Mouse (Mus musculus) MEL (cell line): ENCODE measurements around the gene Stam. TPM values are rescaled to one million over a fixed set of nuclear protein-coding genes. Genes with fewer than 3 reads are reported as not detected.

Source experiments
- DNase-seq: peaks from one replicate; pipeline ENCODE4 v3.0.0; 2011; ENCODE audit warnings: low read depth, low spot score
- H3K27ac ChIP-seq: 2 replicates; pipeline ENCODE4 v1.5.1; 2012; ENCODE audit warnings: low read depth, mild to moderate bottlenecking, control low read depth, low read length, moderate library complexity; ENCODE audit not compliant: control insufficient read depth
- H3K27me3 ChIP-seq, 2 experiments: fragments of 150-350 bp in 1 of 2; sonication (generic) in 1 of 2; 2 replicates each; pipeline ENCODE4 v1.6.1; 2012; ENCODE audit warnings: low read length in 2 of 2, mild to moderate bottlenecking in 2 of 2, improper control_type of control experiment in 1 of 2, moderate library complexity in 1 of 2; ENCODE audit not compliant: insufficient read depth in 2 of 2, control insufficient read depth in 1 of 2
- H3K36me3 ChIP-seq, 2 experiments: 2 replicates each; pipeline ENCODE4 v1.6.1; 2012 to 2014; ENCODE audit warnings: low read length in 2 of 2, improper control_type of control experiment in 1 of 2, inconsistent platforms in 1 of 2, mild to moderate bottlenecking in 1 of 2; ENCODE audit not compliant: insufficient read depth in 2 of 2, control insufficient read depth in 1 of 2
- H3K4me1 ChIP-seq, 2 experiments: fragments of 150-350 bp in 1 of 2; sonication (generic) in 1 of 2; 2 replicates each; pipeline ENCODE4 v1.6.1; 2012; ENCODE audit warnings: low read length in 2 of 2, improper control_type of control experiment in 1 of 2, mild to moderate bottlenecking in 1 of 2; ENCODE audit not compliant: insufficient read depth in 2 of 2, control insufficient read depth in 1 of 2
- H3K4me3 ChIP-seq, 2 experiments: fragments of 150-350 bp in 1 of 2; sonication (generic) in 1 of 2; 2 replicates each; pipeline ENCODE4 v1.5.1; 2012; ENCODE audit warnings: low read depth in 2 of 2, low read length in 2 of 2, mild to moderate bottlenecking in 2 of 2, moderate library complexity in 2 of 2, control low read depth in 1 of 2, improper control_type of control experiment in 1 of 2; ENCODE audit not compliant: control insufficient read depth in 1 of 2, insufficient read depth in 1 of 2
- H3K79me2 ChIP-seq: 2 replicates; pipeline ENCODE4 v1.6.1; 2012; ENCODE audit warnings: mild to moderate bottlenecking, low read length, moderate library complexity; ENCODE audit not compliant: control insufficient read depth, poor library complexity, insufficient read depth
- H3K9ac ChIP-seq: 2 replicates; pipeline ENCODE4 v1.6.1; 2012; ENCODE audit warnings: low read depth, mild to moderate bottlenecking, control low read depth, low read length, moderate library complexity; ENCODE audit not compliant: control insufficient read depth, poor library complexity, severe bottlenecking
- H3K9me3 ChIP-seq: fragments of 150-350 bp; sonication (generic); replicated peaks from 2 replicates; pipeline ENCODE4 v1.6.1; 2012; ENCODE audit warnings: mild to moderate bottlenecking, low read length, improper control_type of control experiment, moderate library complexity; ENCODE audit not compliant: insufficient read depth
- CHD1 ChIP-seq: IDR thresholded peaks from 2 replicates; pipeline ENCODE4 v1.6.1; 2012; ENCODE audit warnings: low read depth, mild to moderate bottlenecking, inconsistent platforms, low read length, improper control_type of control experiment
- CHD2 ChIP-seq: IDR thresholded peaks from 2 replicates; pipeline ENCODE4 v1.6.1; 2011; ENCODE audit warnings: low read length, improper control_type of control experiment
- E2F4 ChIP-seq: IDR thresholded peaks from 2 replicates; pipeline ENCODE4 v1.6.1; 2011; ENCODE audit warnings: low read depth, low read length, improper control_type of control experiment, borderline replicate concordance
- ELF1 ChIP-seq: IDR thresholded peaks from 2 replicates; pipeline ENCODE4 v1.6.1; 2014; ENCODE audit warnings: low read depth, mild to moderate bottlenecking, inconsistent platforms, low read length, improper control_type of control experiment, moderate library complexity
- EP300 ChIP-seq, 2 experiments: IDR thresholded peaks; 2 replicates each; pipeline ENCODE4 v1.6.1; 2011; ENCODE audit warnings: improper control_type of control experiment in 2 of 2, low read length in 2 of 2, low read depth in 1 of 2, mild to moderate bottlenecking in 1 of 2
- MAFK ChIP-seq: IDR thresholded peaks from 2 replicates; pipeline ENCODE4 v1.6.1; 2011; ENCODE audit warnings: low read depth, mild to moderate bottlenecking, low read length, improper control_type of control experiment, borderline replicate concordance
- MAZ ChIP-seq: IDR thresholded peaks from 2 replicates; pipeline ENCODE4 v1.6.1; 2012; ENCODE audit warnings: low read depth, mild to moderate bottlenecking, inconsistent platforms, low read length, improper control_type of control experiment
- MEF2A ChIP-seq: IDR thresholded peaks from 2 replicates; pipeline ENCODE4 v1.6.1; 2014; ENCODE audit warnings: low read depth, mild to moderate bottlenecking, inconsistent platforms, low read length, improper control_type of control experiment; ENCODE audit not compliant: poor library complexity, insufficient replicate concordance, severe bottlenecking; ENCODE audit errors: extremely low read depth
- MYB ChIP-seq: IDR thresholded peaks from 2 replicates; pipeline ENCODE4 v1.6.1; 2011; ENCODE audit warnings: mild to moderate bottlenecking, low read depth, low read length, improper control_type of control experiment
- MYC ChIP-seq: IDR thresholded peaks from 2 replicates; pipeline ENCODE4 v1.6.1; 2011; ENCODE audit warnings: low read depth, mild to moderate bottlenecking, low read length, improper control_type of control experiment, moderate library complexity
- NRF1 ChIP-seq: IDR thresholded peaks from 2 replicates; pipeline ENCODE4 v1.6.1; 2014; ENCODE audit warnings: low read depth, mild to moderate bottlenecking, inconsistent platforms, low read length, improper control_type of control experiment, moderate library complexity; ENCODE audit not compliant: poor library complexity, insufficient read depth, severe bottlenecking
- POLR2AphosphoS5 ChIP-seq: IDR thresholded peaks from 2 replicates; pipeline ENCODE4 v1.6.1; 2012; ENCODE audit warnings: low read depth, borderline replicate concordance, mild to moderate bottlenecking, inconsistent platforms, low read length, moderate library complexity, mixed read lengths
- RAD21 ChIP-seq: IDR thresholded peaks from 2 replicates; pipeline ENCODE4 v1.6.1; 2011; ENCODE audit warnings: mild to moderate bottlenecking, low read depth, low read length, improper control_type of control experiment
- RCOR1 ChIP-seq: IDR thresholded peaks from 2 replicates; pipeline ENCODE4 v1.6.1; 2012; ENCODE audit warnings: low read depth, mild to moderate bottlenecking, inconsistent platforms, low read length, improper control_type of control experiment
- SMC3 ChIP-seq: IDR thresholded peaks from 2 replicates; pipeline ENCODE4 v1.6.1; 2011; ENCODE audit warnings: low read depth, low read length, improper control_type of control experiment
- TAL1 ChIP-seq: IDR thresholded peaks from 2 replicates; pipeline ENCODE4 v1.6.1; 2012; ENCODE audit warnings: mild to moderate bottlenecking, inconsistent platforms, low read length, moderate library complexity, mixed read lengths
- UBTF ChIP-seq: IDR thresholded peaks from 2 replicates; pipeline ENCODE4 v1.6.1; 2012; ENCODE audit warnings: low read depth, mild to moderate bottlenecking, inconsistent platforms, low read length, improper control_type of control experiment, moderate library complexity, borderline replicate concordance; ENCODE audit not compliant: insufficient read depth
- USF1 ChIP-seq: IDR thresholded peaks from 2 replicates; pipeline ENCODE4 v1.6.1; 2014; ENCODE audit warnings: low read depth, mild to moderate bottlenecking, inconsistent platforms, low read length, improper control_type of control experiment, moderate library complexity
- USF2 ChIP-seq, 2 experiments: IDR thresholded peaks; 2 replicates each; pipeline ENCODE4 v1.6.1; 2011 to 2012; ENCODE audit warnings: improper control_type of control experiment in 2 of 2, low read length in 2 of 2, borderline replicate concordance in 1 of 2, inconsistent platforms in 1 of 2, low read depth in 1 of 2, mild to moderate bottlenecking in 1 of 2; ENCODE audit not compliant: insufficient read depth in 1 of 2
- ZMIZ1 ChIP-seq: IDR thresholded peaks from 2 replicates; pipeline ENCODE4 v1.6.1; 2012; ENCODE audit warnings: low read depth, mild to moderate bottlenecking, inconsistent platforms, low read length, improper control_type of control experiment, moderate library complexity
- polyA plus RNA-seq, 2 experiments: library from polyadenylated mRNA; stranded (reverse) in 1 of 2; unstranded in 1 of 2; fragments of >175 nt in 1 of 2; fragments of >200 nt in 1 of 2; gene quantifications; 2 replicates each; pipeline versions ENCODE4 v1.2.1 to v1.2.4; 2012; ENCODE audit warnings: low replicate concordance in 2 of 2, low read depth in 1 of 2; ENCODE audit not compliant: insufficient read length in 2 of 2, insufficient read depth in 1 of 2, missing spikeins in 1 of 2
- total RNA-seq: library from RNA; depleted of rRNA; stranded (reverse); fragments of 300-350 nt; gene quantifications from 2 replicates; pipeline ENCODE4 v1.2.3, GENCODE M21; 2012

Stam gene
- total and polyA plus RNA-seq, 3 experiments, result 24.5 to 466 (median 29.6) TPM

- no peak overlapping the region for H3K4me3 ChIP-seq
- no peaks in the 10 kb centered on the region for H3K9me3 ChIP-seq
- no peak overlapping the region for H3K9ac ChIP-seq
- no peaks in the 10 kb centered on the region for H3K79me2 ChIP-seq
- H3K36me3 ChIP-seq, result peaks cover 0 to 32% of the 10 kb centered on the region in 2 experiments; a peak in 2 of 4 replicates
- no peaks in the 10 kb centered on the region for H3K27me3 ChIP-seq
- no peak overlapping the region for H3K27ac ChIP-seq
- no peaks in the 10 kb centered on the region for H3K4me1 ChIP-seq
- DNase-seq, result no peak
- TF ChIP-seq ELF1 (no peak), CHD1 (no peak)
These were observed 63.0 kb downstream of the Stam start for GRCm38 (mm10) chr2:14136906-14137305.

GRCm38 (mm10) chr2:14139590-14139989 is 65.7 kb downstream of the Stam start:
- H3K36me3 ChIP-seq, result peaks cover 0 to 30% of the 10 kb centered on the region in 2 experiments; a peak in 2 of 4 replicates
- no peaks in the 10 kb centered on the region for H3K79me2 ChIP-seq
- H3K9ac ChIP-seq, result no peak overlapping the region
- no peak for DNase-seq
- H3K4me1 ChIP-seq, result no peaks in the 10 kb centered on the region
- no peaks in the 10 kb centered on the region for H3K27me3 ChIP-seq
- no peak overlapping the region for H3K27ac ChIP-seq
- no peaks in the 10 kb centered on the region for H3K9me3 ChIP-seq
- no peak overlapping the region for H3K4me3 ChIP-seq
- TF ChIP-seq NRF1, result no peak
- TF ChIP-seq SMC3, result no peak
- TF ChIP-seq POLR2AphosphoS5, result no peak
- no peak for TF ChIP-seq MAZ
- no peak for TF ChIP-seq MEF2A
- no peak for TF ChIP-seq MYC
- TF ChIP-seq RAD21, result no peak
- no peak for TF ChIP-seq EP300 (IDR thresholded peaks at IDR 0.05; ENCODE audit: low read depth in 1 of 2, low read length in 2 of 2)
- no peak for TF ChIP-seq TAL1
- no peak for TF ChIP-seq CHD2
- TF ChIP-seq E2F4, result no peak
- TF ChIP-seq USF2 (IDR thresholded peaks at IDR 0.05; ENCODE audit: borderline replicate concordance in 1 of 2, insufficient read depth in 1 of 2, low read depth in 1 of 2, low read length in 2 of 2), result no peak

GRCm38 (mm10) chr2:14140044-14140443 is 66.1 kb downstream of the Stam start:
- Histone ChIP-seq H3K4me3 (no peak overlapping the region), H3K36me3 (peaks cover 0 to 28% of the 10 kb centered on the region in 2 experiments; a peak in 2 of 4 replicates), H3K79me2 (no peaks in the 10 kb centered on the region), H3K4me1 (no peaks in the 10 kb centered on the region), H3K27ac (no peak overlapping the region), H3K9ac (no peak overlapping the region), H3K9me3 (no peaks in the 10 kb centered on the region), H3K27me3 (no peaks in the 10 kb centered on the region)
- no peak for DNase-seq
- TF ChIP-seq MAFK (no peak), USF1 (no peak), UBTF (no peak), ZMIZ1 (no peak), MYB (no peak), RCOR1 (no peak)
